In the genomic region with DNA sequence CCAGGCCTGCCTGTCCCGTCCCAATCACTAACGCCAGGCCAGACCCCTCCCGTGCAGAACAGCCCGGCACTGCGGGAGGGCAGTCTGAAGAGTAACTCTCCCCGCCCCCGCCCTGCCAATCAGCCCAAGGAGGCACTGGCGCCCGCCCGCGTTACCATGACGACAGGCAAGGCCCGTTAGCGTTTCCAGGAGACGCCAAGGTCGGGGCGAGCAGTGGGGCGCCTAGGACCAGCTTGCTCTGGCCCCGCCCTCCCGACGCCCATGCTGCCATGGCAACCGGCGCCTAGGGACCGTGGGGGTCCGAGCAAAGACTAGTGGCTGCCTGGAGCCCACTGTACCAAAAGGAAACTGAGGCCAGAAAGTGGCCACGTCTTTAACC, we compare ENCODE assay signal across 8 mouse cellular contexts. TPM values are rescaled to one million over a fixed set of nuclear protein-coding genes. Genes with fewer than 3 reads are reported as not detected.
DNase-seq lines count a peak whose midpoint lies in the region; ATAC-seq and TF ChIP-seq lines count a peak whose summit lies in the region.

No protein-coding gene starts in this region.

- peak overlapping the region; percentile 93 for H3K27ac ChIP-seq in forebrain, embryonic 13.5 days
- peak overlapping the region; percentile 92 for H3K27ac ChIP-seq in hindbrain, embryonic 11.5 days (ENCODE audit: low read depth, low read length)
- peak overlapping the region; percentile 15; the same call in 1 of the 2 replicates for H3K27ac ChIP-seq in lung, postnatal 0 days (ENCODE audit: low read length)
- 0 out of 2 replicates have a peak overlapping the region, but pooled peaks have one; percentile 42 for H3K27ac ChIP-seq in olfactory bulb, adult 2 months (ENCODE audit: insufficient read depth, low read depth, low read length)

- WGBS in forebrain, embryonic 13.5 days = under 1% methylated on average over 23 of the region's 26 CpGs
- WGBS in hindbrain, embryonic 11.5 days = under 1% methylated on average over 24 of the region's 26 CpGs
- under 1% methylated on average over 16 of the region's 26 CpGs for WGBS in lung, postnatal 0 days
- WGBS in olfactory bulb, adult 2 months = 2% methylated on average over 26 of the region's 26 CpGs

- H3K36me3 ChIP-seq in forebrain, embryonic 13.5 days (ENCODE audit: poor library complexity, severe bottlenecking) = peaks cover 26% of the 10 kb centered on the region
- H3K36me3 ChIP-seq in hindbrain, embryonic 11.5 days (ENCODE audit: control insufficient read depth, insufficient read depth, low read length) = 0 out of 2 replicates have a peak, but pooled peaks cover 2% of the 10 kb centered on the region
- 0 out of 2 replicates have a peak, but pooled peaks cover 3% of the 10 kb centered on the region for H3K36me3 ChIP-seq in lung, postnatal 0 days (ENCODE audit: insufficient read depth, low read length)

- peak; percentile 96 for DNase-seq in ZHBTc4 (ENCODE audit: low read depth, low spot score)
- DNase-seq in cerebellum, adult 11-12 months = peak; percentile 83
- DNase-seq in hindbrain, embryonic 11.5 days (ENCODE audit: low spot score) = peak; percentile 97
- peak; percentile 86 for DNase-seq in layer of hippocampus, adult 9-11 months
- DNase-seq in lung, postnatal 0 days (ENCODE audit: low spot score) = peak; percentile 80
- DNase-seq in thymus, postnatal 36 days = peak; percentile 56 to 77

- TF ChIP-seq POLR2A in olfactory bulb, adult 2 months (IDR thresholded peaks at IDR 0.05; ENCODE audit: insufficient read depth, low read depth, low read length) = no peak

- no peak for TF ChIP-seq CTCF in lung, postnatal 0 days (IDR thresholded peaks at IDR 0.05)
- no peak for TF ChIP-seq CTCF in olfactory bulb, adult 2 months (IDR thresholded peaks at IDR 0.05; ENCODE audit: insufficient read depth, low read depth, low read length)

- H3K27me3 ChIP-seq in forebrain, embryonic 13.5 days = peaks cover 8% of the 10 kb centered on the region; the same call in 1 of the 2 replicates
- H3K27me3 ChIP-seq in hindbrain, embryonic 11.5 days (ENCODE audit: control insufficient read depth, insufficient read depth, low read length) = peaks cover 8% of the 10 kb centered on the region; the same call in 1 of the 2 replicates
- H3K27me3 ChIP-seq in lung, postnatal 0 days (replicated peaks; ENCODE audit: insufficient read depth, low read length) = no peaks in the 10 kb centered on the region

- peak overlapping the region; percentile 54 for H3K4me2 ChIP-seq in forebrain, embryonic 13.5 days
- H3K4me2 ChIP-seq in hindbrain, embryonic 11.5 days (replicated peaks; ENCODE audit: low read depth, low read length) = peak overlapping the region; percentile 53
- peak overlapping the region; percentile 39 for H3K4me2 ChIP-seq in lung, postnatal 0 days (replicated peaks; ENCODE audit: low read depth, low read length)

- H3K4me1 ChIP-seq in forebrain, embryonic 13.5 days = peaks cover 83% of the 10 kb centered on the region
- H3K4me1 ChIP-seq in hindbrain, embryonic 11.5 days (replicated peaks; ENCODE audit: control insufficient read depth, insufficient read depth, low read length) = peaks cover 34% of the 10 kb centered on the region
- peaks cover 12% of the 10 kb centered on the region; the same call in 1 of the 2 replicates for H3K4me1 ChIP-seq in lung, postnatal 0 days (ENCODE audit: insufficient read depth, low read depth, low read length)
- H3K4me1 ChIP-seq in olfactory bulb, adult 2 months (ENCODE audit: control insufficient read depth, insufficient read depth, low read length) = peaks cover 75% of the 10 kb centered on the region

- ATAC-seq in forebrain, embryonic 13.5 days = peak; percentile 74
- peak; percentile 71 for ATAC-seq in hindbrain, embryonic 11.5 days (ENCODE audit: low FRiP score)
- peak; percentile 48 for ATAC-seq in lung, postnatal 0 days

- TF ChIP-seq EP300 in lung, postnatal 0 days (IDR thresholded peaks at IDR 0.05) = no peak

- H3K9me3 ChIP-seq in forebrain, embryonic 13.5 days (replicated peaks) = no peaks in the 10 kb centered on the region
- no peaks in the 10 kb centered on the region for H3K9me3 ChIP-seq in hindbrain, embryonic 11.5 days (ENCODE audit: control insufficient read depth, low read length)
- no peaks in the 10 kb centered on the region for H3K9me3 ChIP-seq in lung, postnatal 0 days (ENCODE audit: low read length)

- H3K9ac ChIP-seq in forebrain, embryonic 13.5 days = peak overlapping the region; percentile 47; the same call in 1 of the 2 replicates
- no peak overlapping the region; the same call in 1 of the 2 replicates for H3K9ac ChIP-seq in hindbrain, embryonic 11.5 days (ENCODE audit: low read depth, low read length)
- H3K9ac ChIP-seq in lung, postnatal 0 days (replicated peaks; ENCODE audit: low read depth) = no peak overlapping the region; the same call in 1 of the 2 replicates

- H3K4me3 ChIP-seq in forebrain, embryonic 13.5 days = peak overlapping the region; percentile 21
- peak overlapping the region; percentile 10 for H3K4me3 ChIP-seq in hindbrain, embryonic 11.5 days (ENCODE audit: low read depth, low read length)
- H3K4me3 ChIP-seq in lung, postnatal 0 days (ENCODE audit: low read depth, low read length) = no peak overlapping the region
- peak overlapping the region; percentile 18; the same call in 1 of the 2 replicates for H3K4me3 ChIP-seq in olfactory bulb, adult 2 months (ENCODE audit: insufficient read depth, low read depth, low read length)

RNA-seq across cellular contexts. Expression of gene Isyna1, which starts 7.1 kb away (rescaled TPM):
- 87.1 and 105 TPM in 2 replicates for polyA plus RNA-seq in forebrain, embryonic 13.5 days (2015; fragmentation: Nextera tagmentation; extraction: Ambion mirVana)
- polyA plus RNA-seq in hindbrain, embryonic 11.5 days (2014; fragmentation: Nextera tagmentation; extraction: Ambion mirVana) = 57.9 and 65.1 TPM in 2 replicates
- polyA plus RNA-seq in lung, postnatal 0 days (2015; fragmentation: Nextera tagmentation; extraction: Ambion mirVana) = 49.1 and 57.8 TPM in 2 replicates
- polyA plus RNA-seq in olfactory bulb, adult 2 months (2012; ENCODE audit: insufficient read depth, insufficient read length, low replicate concordance, missing spikeins) = not detected in 2 replicates

RNA-seq across cellular contexts. Expression of gene Ssbp4, which starts 7.4 kb away (rescaled TPM):
- polyA plus RNA-seq in forebrain, embryonic 13.5 days (2015; fragmentation: Nextera tagmentation; extraction: Ambion mirVana) = 81.9 and 101 TPM in 2 replicates
- 126 and 129 TPM in 2 replicates for polyA plus RNA-seq in hindbrain, embryonic 11.5 days (2014; fragmentation: Nextera tagmentation; extraction: Ambion mirVana)
- polyA plus RNA-seq in lung, postnatal 0 days (2015; fragmentation: Nextera tagmentation; extraction: Ambion mirVana) = 117 and 125 TPM in 2 replicates
- polyA plus RNA-seq in olfactory bulb, adult 2 months (2012; ENCODE audit: insufficient read depth, insufficient read length, low replicate concordance, missing spikeins) = not detected in 2 replicates

RNA-seq across cellular contexts. Expression of gene Lrrc25, which starts 14.7 kb away (rescaled TPM):
- polyA plus RNA-seq in forebrain, embryonic 13.5 days (2015; fragmentation: Nextera tagmentation; extraction: Ambion mirVana) = 0.65 and 0.68 TPM in 2 replicates
- polyA plus RNA-seq in hindbrain, embryonic 11.5 days (2014; fragmentation: Nextera tagmentation; extraction: Ambion mirVana) = 0.85 and 0.97 TPM in 2 replicates
- polyA plus RNA-seq in lung, postnatal 0 days (2015; fragmentation: Nextera tagmentation; extraction: Ambion mirVana) = 4.2 TPM in 2 replicates
- polyA plus RNA-seq in olfactory bulb, adult 2 months (2012; ENCODE audit: insufficient read depth, insufficient read length, low replicate concordance, missing spikeins) = not detected in 2 replicates

RNA-seq across cellular contexts. Expression of gene Gdf15, which starts 31.0 kb away (rescaled TPM):
- polyA plus RNA-seq in forebrain, embryonic 13.5 days (2015; fragmentation: Nextera tagmentation; extraction: Ambion mirVana) = 0.15 TPM in 1 of 2 replicates, not detected in the other
- polyA plus RNA-seq in hindbrain, embryonic 11.5 days (2014; fragmentation: Nextera tagmentation; extraction: Ambion mirVana) = not detected in 2 replicates
- polyA plus RNA-seq in lung, postnatal 0 days (2015; fragmentation: Nextera tagmentation; extraction: Ambion mirVana) = 1.3 and 2.3 TPM in 2 replicates
- not detected in 2 replicates for polyA plus RNA-seq in olfactory bulb, adult 2 months (2012; ENCODE audit: insufficient read depth, insufficient read length, low replicate concordance, missing spikeins)

RNA-seq across cellular contexts. Expression of gene Pgpep1, which starts 58.9 kb away (rescaled TPM):
- 64.6 and 80.8 TPM in 2 replicates for polyA plus RNA-seq in forebrain, embryonic 13.5 days (2015; fragmentation: Nextera tagmentation; extraction: Ambion mirVana)
- polyA plus RNA-seq in hindbrain, embryonic 11.5 days (2014; fragmentation: Nextera tagmentation; extraction: Ambion mirVana) = 170 TPM in 2 replicates
- polyA plus RNA-seq in lung, postnatal 0 days (2015; fragmentation: Nextera tagmentation; extraction: Ambion mirVana) = 32.9 and 34.4 TPM in 2 replicates
- polyA plus RNA-seq in olfactory bulb, adult 2 months (2012; ENCODE audit: insufficient read depth, insufficient read length, low replicate concordance, missing spikeins) = not detected in 2 replicates

Comparison
In these comparisons a context has a peak if more than half of its experiments do, and no peak if none do; other contexts are left out.
1. H3K27ac ChIP-seq: peak in every context shown above with its lines; median percentile 93 in forebrain, embryonic 13.5 days; 92 in hindbrain, embryonic 11.5 days; 42 in olfactory bulb, adult 2 months; 15 in lung, postnatal 0 days.